Mouse (Mus musculus) large intestine, adult 2 months (tissue): ENCODE data around the gene Gnai3. TPM values are rescaled to one million over a fixed set of nuclear protein-coding genes. Genes with fewer than 3 reads are reported as not detected.

ENCODE experiments used
- DNase-seq: peaks from one replicate; pipeline ENCODE4 v3.0.0-alpha.2; 2012; ENCODE audit warnings: low read depth, low spot score
- WGBS: fragments of 180-500 bp; shearing (Covaris S2); methylation state at CpG from one replicate; pipeline ENCODE4 v1.1.7; 2018; 5-methylcytosine and 5-hydroxymethylcytosine counted together
- polyA plus RNA-seq: library from polyadenylated mRNA; depleted of rRNA; stranded (reverse); fragments of >200 nt; gene quantifications from 2 replicates; pipeline ENCODE4 v1.2.3, GENCODE M21; 2012; rRNA removed

Gene Gnai3
- polyA plus RNA-seq = 35.7 and 47.2 TPM in 2 replicates

DNA sequence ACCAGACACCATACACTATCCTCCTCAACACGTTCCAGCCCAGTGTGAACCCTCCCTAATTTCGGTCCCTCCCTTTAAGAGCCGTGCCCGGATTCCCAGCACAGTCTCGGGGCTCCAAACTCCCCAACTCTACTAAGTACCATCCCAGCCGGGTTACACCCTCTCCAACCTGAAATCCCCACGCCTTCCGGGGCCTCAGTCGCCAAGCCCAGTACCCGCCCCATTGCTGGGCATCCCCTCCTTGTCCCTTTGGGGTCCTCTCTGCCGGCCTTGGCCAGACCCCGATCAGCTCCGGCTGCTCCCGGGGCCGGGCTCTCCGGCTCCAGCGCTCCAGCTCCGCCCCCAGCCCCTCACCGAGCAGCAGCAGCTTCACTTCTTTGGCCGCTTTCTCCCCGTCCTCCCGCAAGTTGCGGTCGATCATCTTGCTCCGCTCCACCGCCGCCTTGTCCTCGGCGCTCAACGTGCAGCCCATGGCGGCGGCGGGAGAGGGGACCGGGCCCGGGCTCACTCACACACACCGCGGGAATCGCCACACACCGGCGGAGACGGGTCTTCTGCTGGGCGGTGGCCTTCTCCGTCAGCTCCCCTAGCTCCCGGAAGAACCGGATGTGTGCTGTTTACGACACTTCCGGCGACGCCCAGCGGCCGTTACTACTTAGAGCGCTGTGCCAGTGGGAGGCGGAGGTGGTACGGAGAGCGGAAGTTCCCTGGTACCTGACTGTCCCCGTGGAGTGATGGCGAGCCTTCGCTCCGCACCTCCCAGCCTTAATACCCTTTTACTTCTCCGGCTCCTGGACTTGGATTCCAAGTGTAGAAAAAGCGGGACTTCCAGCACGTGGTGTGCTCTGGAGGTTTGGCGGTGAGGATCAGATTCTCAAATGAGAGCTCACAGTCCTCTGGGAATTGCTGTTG, at the start of gene Gnai3:
TSS of gene Gnai3 (minus strand) at position 613 of the 912 bp plus-strand sequence.
- WGBS = under 1% methylated on average over 63 of the region's 63 CpGs
- peak; percentile 81 for DNase-seq

DNA sequence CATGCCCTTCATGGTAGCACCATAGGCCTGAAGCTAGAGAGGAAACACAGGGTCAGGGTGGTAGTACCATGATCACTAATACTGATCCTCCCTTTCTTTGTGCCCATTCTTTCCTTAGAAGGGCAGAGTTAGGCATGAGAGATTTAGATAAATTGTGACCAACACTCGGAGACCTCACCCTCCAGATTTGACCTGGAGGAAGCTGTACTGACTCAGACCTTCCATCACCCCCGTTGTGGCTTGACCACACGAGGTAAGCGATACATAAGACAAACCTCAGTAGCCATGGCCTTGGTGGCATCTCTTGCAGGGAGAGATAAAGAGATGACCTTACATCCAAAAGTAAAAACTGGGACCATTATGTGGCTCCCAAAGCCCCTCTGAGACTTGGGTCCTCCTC, 49.3 kb upstream of the Gnai3 start:
- DNase-seq = no peak
- WGBS = 89% methylated on average over 4 of the region's 4 CpGs

DNA sequence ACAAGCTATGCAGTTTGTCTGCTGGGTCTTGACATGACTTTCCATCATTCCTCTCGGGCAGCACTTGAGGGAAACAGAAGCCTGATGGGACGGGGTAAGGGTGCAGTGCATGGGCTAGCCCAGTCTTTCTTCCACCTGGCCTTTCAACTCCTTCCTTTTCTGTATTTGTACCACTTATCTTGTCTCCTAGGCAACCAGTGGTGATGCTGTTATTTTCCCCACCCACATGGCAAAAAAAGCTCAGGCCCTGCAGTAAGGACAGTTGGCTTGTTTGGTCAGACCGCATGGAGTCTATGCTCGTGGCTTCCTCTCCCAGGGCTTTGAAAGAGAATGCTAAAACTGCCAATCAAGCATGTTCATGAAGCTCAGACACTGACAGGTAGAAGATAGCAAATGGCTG, 47.7 kb upstream of the Gnai3 start:
- no peak for DNase-seq
- WGBS = 70% methylated on average over 4 of the region's 4 CpGs

DNA sequence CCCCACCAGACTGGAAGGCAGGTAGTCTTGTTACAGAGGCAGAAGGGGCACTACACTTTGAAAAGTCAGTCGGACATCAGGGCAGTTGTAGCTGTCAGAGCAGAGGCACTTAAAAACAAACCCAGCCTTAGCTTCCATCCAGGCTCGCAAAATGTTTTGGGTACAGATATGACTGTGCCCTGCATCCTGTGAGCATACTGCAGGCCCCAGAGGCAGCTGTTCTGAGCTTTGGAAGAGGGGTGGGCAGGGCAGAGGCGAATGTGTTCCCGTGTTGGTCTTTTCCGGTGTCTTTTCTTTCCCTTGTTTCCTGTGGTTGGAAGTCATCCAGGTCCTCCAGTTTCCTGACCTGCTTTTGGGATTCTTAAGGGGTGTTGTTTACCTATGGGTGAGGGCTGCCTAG, 44.0 kb upstream of the Gnai3 start:
- DNase-seq = no peak
- WGBS = 28% methylated on average over 5 of the region's 5 CpGs

DNA sequence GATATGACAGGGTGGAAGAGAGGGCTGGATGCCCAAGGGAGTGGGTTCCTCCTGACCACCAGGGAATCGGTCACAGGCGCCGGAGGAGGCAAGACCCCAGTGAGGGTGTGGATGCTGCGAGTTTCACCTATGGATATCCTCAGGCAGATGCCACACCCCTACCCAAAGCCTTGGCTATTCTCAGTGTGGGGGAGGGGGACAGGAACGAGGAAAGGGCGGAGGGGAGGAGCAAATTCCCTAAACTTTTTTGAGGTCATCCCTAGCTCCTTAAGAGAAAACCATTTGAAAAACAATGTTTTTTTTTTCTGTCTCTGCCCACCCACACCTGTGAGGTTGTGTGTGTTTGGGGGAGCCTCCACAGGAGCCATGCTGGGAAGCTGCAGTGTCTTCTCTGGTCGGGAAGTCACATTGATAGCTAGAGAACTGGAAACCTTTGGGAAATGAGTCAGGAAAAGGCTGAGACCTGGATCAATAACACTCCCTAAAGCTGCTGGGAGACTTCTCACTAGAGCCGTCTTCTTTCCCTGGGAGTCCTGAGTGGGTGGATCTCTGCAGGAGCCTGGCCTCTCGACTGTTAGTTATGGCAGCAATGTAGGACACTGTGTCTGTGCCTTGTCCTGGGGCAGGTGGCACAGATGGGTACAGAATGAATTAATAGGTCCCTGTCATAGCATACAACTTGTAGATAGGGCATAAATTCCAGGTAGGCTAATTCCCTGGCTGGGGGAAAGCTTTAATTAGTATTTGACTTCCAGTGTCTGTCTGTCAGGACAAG, 43.0 kb upstream of the Gnai3 start:
- WGBS = 84% methylated on average over 9 of the region's 9 CpGs

DNA sequence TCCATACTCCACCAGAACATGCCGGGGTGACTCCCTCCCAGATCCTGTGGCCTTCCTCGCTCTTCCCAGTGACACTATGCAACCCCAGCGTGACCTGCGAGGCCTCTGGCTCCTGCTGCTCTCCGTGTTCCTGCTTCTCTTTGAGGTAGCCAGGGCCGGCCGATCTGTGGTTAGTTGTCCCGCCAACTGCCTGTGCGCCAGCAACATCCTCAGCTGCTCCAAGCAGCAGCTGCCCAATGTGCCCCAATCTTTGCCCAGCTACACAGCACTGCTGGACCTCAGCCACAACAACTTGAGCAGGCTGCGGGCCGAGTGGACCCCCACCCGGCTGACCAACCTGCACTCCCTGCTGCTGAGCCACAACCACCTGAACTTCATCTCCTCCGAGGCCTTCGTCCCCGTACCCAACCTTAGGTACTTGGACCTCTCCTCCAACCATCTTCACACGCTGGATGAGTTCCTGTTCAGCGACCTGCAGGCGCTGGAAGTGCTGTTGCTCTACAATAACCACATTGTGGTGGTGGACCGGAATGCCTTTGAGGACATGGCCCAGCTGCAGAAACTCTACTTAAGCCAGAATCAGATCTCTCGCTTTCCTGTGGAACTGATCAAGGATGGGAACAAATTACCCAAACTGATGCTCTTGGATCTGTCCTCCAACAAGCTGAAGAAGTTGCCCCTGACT, 41.3 kb upstream of the Gnai3 start:
- WGBS = 76% methylated on average over 20 of the region's 20 CpGs
- DNase-seq = no peak

More for the DNA sequence above, 43.0 kb upstream of the Gnai3 start:
- no peak for DNase-seq

DNA sequence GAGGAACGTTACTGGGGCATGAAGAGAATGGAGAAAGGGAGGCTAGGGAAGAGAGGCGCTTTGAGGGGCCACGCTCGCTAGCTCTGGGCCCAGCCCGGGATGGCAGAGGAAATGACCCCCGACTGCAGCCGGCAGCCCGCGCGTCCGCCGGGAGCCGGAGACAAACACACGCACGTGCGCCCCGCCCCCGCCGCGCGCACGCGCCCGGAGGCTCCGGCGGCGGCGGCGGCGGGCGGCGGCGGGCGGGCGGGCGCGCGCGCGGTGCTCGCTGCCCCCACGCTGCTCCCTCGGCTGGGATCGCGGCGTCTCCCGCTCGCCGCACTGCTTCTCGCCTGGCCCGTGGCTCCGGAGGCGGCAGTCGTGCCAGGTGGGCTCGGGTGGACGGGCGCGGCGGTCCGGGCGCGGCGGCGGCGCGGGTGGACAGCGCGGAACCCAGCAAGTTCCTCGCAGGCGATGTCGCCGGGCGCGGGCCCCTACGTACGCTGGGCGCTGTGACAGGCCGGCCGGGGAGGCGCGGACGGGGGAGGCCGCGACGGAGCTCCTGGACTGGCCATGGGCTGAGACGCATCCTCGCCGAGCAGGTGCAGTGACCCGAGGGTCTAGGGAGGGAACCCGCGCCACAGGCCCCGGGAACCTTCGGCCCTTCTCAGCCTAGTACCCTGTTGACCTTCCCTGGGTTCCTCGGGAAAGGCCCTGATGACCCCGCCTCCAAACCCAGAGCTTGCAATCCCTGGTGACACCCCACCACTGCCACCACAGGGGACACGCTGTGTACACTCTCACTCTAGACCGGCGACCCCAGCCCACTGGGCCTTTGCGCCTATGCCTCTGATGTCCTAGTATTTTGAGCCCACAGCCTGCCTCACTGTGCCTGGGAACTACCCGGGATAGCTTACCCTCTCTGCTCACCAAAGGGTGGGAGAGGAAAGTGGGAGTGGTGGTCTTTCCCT, 40.4 kb upstream of the Gnai3 start, which contains the start of gene Amigo1:
TSS of gene Amigo1 (plus strand) at position 238 of the 950 bp plus-strand sequence.
- no peak for DNase-seq
- WGBS = 2% methylated on average over 87 of the region's 100 CpGs

DNA sequence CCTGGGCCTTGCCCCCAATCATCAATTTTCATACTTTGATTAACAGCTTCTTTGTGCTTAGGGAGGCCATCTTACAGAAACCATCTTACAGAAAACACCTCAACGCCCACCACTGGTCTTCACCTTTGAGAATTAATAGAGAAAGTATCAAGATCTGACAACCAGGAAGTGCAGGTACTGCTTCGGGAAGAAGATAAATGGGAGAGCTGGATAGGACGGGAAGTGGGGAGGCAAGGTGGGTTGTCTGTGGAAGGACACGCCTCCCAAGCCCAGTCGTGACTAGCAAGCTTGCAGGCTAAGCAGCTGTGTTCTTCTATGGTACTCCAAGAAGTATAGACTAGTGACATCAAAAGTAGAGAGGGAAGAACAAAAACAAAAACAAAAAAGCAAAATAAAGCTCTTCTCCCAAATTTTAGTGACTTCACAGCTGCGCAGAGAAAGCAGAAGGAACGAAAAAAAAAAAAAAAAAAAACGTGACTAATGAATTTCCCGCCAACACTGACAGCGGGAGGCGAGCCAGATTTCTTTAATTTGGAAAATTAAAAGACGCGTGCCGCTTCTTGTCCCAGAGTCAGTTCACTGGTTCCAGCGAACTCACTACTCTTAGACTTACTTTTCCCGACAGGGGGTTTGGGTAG, 39.6 kb upstream of the Gnai3 start:
- DNase-seq = no peak
- WGBS = 3% methylated on average over 16 of the region's 16 CpGs

DNA sequence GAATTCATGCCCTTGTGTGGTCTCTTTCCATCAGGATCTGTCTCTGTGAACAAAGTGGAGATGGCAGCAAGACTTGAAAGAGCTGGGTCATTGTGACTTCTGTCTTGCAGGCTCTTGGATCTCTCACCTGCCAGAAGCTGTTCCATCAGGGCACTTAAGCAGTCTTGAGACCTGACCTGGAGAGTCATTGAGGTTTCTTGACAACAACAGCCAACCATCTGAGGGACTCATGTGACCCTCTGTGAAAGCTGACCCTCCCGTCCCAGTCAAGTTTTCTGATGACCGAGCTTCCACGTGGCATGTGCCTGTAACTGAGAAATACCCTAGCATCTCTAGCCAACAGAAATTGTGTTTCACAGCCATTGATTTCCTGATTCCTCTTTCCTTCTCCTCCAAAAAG, 38.8 kb upstream of the Gnai3 start:
- 86% methylated on average over 3 of the region's 3 CpGs for WGBS
- no peak for DNase-seq

DNA sequence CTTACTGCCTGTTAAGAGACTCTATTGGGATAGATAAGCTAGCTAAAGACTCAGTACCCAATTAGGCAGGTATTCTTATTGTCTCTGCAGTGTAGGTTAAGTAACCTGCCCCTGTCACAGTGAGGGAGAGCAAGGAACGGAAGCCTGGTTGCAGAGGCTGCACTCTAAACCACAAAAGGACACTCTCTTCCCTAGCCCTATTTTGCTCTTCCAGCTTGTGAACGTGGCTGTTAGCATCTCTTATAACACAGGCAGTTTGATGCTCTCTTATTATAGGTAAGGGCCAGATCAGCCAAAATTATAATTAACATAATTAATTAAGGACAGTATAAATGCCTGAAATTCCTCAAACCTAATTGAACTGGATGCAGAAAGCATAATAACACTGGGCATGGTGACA, 34.6 kb upstream of the Gnai3 start:
- WGBS = 64% methylated on average over 2 of the region's 2 CpGs
- DNase-seq = no peak

DNA sequence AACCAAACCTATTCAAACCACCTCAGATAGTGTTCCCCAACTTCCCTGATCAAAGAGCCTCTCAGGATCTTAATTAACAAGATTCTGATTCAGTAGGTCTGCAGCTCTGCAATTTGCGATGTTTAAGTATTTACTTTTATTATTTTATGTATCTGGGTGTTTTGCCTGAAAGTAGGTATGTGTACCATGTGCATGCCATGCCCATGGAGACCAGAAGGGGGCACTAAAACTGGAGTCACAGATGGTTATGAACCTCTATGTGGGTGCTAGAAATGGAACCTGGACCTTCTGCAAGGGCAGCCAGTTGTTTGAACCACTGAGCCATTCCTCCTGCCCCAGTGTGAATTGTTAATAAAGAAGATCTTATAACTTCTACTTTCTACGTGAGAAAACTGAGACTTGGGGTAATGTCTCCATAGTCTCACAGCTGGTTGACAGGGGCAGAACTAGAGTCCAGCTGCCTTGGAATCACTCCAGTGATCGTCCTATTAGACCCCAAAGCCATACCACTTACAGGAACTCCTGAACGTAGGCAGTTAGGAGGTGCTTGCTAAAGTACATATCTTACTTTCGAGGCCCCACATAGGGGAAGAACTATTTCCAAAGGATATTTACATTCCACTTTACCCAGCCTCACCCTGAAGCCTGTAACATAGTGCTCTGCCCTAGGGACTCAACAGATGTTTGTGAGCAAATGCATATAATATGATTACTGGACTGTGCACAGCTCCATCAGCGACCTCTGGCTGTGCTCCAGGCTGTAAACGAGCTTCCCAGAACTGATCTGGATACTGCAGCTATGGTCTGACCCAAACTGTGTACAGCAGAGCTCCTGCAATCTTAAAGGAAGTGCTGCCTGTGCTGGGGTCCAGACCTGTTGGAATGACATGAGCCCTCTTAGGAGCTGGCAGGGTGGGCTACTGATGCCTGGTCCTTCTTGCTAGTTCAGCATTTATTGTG, 33.1 kb upstream of the Gnai3 start:
- 39% methylated on average over 7 of the region's 7 CpGs for WGBS
- no peak for DNase-seq

DNA sequence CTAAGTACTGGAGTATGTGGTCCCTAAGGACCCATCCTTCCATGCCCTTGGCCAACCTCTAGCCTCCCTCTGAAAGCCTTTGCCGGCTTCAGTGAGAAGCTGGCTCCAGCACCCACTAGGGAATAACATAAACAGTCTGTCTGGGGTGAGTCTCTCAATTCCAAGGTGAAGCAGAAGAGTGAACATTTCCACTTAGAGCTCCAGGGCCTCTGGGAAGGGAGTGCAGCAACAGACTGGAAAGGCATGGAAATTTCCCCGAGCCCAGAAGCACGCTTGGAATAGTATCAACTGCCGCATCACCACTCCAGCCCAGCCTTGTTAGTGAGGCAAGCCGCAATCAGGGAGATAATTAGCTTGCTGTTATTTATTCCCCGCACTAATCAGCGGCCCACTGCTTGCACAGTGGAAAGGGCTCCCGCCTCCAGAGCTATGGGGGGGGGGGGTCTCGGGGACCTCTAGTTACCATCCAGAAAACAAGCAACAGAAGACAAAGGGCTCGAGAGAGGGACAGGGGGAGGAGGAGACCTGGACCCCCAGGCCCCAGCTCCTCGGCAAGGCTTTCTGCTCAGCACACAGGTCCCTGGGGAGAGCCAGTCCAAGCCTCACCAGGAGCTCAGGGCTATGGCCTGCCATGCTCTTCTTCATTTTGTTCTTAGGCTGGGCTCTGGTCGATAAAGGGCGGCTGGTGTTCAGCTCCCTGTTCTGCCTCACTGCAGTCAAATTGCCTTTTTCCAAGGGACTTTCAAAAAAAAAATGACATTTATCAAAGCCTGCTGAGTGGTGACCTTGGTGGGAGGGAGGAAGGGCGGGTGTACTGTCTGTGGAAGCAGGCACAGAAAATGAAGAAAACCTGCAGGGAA, 29.0 kb upstream of the Gnai3 start:
- no peak for DNase-seq
- WGBS = 37% methylated on average over 14 of the region's 14 CpGs

DNA sequence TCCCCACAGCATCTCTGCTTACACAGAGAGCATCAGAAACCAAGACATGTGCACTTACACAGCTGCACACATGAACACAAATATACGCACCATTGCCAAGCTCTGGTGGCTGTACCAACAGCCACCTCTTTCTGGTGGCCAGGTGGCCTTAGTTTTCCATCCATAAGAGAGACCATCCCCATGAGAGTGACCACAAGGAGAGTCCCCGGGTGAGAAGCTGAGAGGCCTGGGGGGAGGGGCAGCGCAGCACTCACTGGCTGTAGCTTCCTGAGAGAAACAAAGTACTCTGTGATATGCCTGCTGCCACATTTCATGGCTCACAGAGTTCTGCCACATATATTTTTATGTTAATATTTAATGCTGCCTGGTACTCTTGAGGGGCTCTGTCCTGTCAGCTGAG, 23.3 kb upstream of the Gnai3 start:
- DNase-seq = no peak
- WGBS = 60% methylated on average over 3 of the region's 3 CpGs

DNA sequence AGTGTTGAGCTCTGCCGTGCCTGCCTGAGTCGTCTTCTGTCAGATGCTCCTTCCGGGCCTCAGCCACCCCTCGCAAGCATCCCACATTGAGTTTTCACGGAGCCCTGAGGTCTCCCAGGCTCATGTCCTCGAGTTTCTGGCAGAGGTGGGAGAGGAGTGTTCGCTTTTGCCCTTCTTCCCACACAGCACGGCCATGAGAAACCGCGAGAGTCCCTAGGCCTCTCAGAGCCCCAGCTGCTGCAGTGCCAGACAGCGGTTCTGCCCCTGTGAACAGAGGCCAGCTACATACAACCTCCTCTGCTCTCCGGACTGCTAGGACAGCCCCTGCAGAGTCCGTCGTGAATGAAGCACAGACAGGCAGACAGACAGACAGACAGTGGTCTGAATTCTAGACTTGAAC, 21.6 kb upstream of the Gnai3 start:
- 63% methylated on average over 14 of the region's 14 CpGs for WGBS
- DNase-seq = no peak

DNA sequence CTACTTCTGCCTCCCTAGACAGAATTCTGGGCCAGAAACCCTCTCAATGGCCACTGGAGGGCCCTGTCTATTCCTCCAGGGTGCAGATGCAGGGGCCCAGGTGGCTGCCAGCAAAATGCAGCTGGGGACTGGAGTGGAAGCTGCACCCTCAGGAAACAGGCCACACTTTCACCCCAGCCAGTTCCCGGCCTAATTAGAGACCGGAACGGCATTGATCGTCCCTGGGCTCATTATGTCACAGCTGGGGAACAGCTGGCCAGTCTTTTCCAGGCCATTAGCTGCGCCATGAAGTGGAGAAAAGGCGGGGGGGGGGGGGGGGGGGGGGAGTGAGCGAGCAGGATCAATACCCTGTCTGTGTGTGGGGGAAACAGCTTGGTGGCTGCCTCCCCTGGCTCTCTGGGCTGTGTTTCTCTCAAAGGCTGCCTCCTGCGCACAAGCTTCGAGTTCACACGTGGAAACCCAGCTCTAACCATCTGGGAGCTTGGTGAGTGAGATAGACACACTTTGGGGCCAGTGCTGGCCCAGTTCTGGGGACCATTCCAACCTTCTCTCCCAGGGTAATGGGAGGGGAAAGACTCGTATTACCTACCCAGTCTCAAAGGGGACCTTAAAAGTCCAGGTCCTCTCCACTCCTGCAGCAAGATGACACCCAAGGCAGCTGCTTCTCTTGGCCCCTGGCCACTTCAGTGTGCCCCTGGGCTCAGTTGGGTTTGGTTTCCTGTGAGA, 20.7 kb upstream of the Gnai3 start:
- no peak for DNase-seq
- WGBS = 44% methylated on average over 11 of the region's 11 CpGs
